Mouse (Mus musculus): ENCODE results near the gene Vmn1r84. TPM values are rescaled to one million over a fixed set of nuclear protein-coding genes. Genes with fewer than 3 reads are reported as not detected.

Vmn1r84 gene
- polyA plus RNA-seq (2012; ENCODE audit: insufficient read depth, insufficient read length, missing spikeins): not detected in 2 replicates

GRCm38 (mm10) chr7:12369173-12369572, at the start of gene Vmn1r84:
TSS of gene Vmn1r84 (minus strand) at chr7:12369273.
- Histone ChIP-seq H3K4me3 (ENCODE audit: insufficient read depth, low read depth, low read length) (no peak within 1 kb of the TSS), H3K4me1 (ENCODE audit: control insufficient read depth, insufficient read depth, insufficient read length, low read length) (no peaks in the 10 kb centered on the region), H3K27ac (replicated peaks; ENCODE audit: low read depth, low read length) (no peak within 1 kb of the TSS)

GRCm38 (mm10) chr7:12329381-12329780, 39.7 kb downstream of the Vmn1r84 start, which contains the start of gene Vmn1r83:
TSS of gene Vmn1r83 (minus strand) at chr7:12329481.
- H3K4me1 ChIP-seq (ENCODE audit: control insufficient read depth, insufficient read depth, insufficient read length, low read length): no peaks in the 10 kb centered on the region
- no peak within 1 kb of the TSS for H3K4me3 ChIP-seq (ENCODE audit: insufficient read depth, low read depth, low read length)
- H3K27ac ChIP-seq (replicated peaks; ENCODE audit: low read depth, low read length): no peak within 1 kb of the TSS

Other genes with a start within 250 kb of the Vmn1r84 start
- not detected in 2 replicates for gene Vmn1r78, start 219.0 kb downstream of the Vmn1r84 start, polyA plus RNA-seq (2012; ENCODE audit: insufficient read depth, insufficient read length, missing spikeins)
- not detected in 2 replicates for gene Vmn1r79, start 198.0 kb downstream of the Vmn1r84 start, polyA plus RNA-seq (2012; ENCODE audit: insufficient read depth, insufficient read length, missing spikeins)
- gene Vmn1r80, start 180.0 kb downstream of the Vmn1r84 start, polyA plus RNA-seq (2012; ENCODE audit: insufficient read depth, insufficient read length, missing spikeins): not detected in 2 replicates
- not detected in 2 replicates for gene Vmn1r81, start 101.0 kb downstream of the Vmn1r84 start, polyA plus RNA-seq (2012; ENCODE audit: insufficient read depth, insufficient read length, missing spikeins)
- not detected in 2 replicates for gene Vmn1r82, start 68.8 kb downstream of the Vmn1r84 start, polyA plus RNA-seq (2012; ENCODE audit: insufficient read depth, insufficient read length, missing spikeins)
- gene Vmn1r83, start 39.8 kb downstream of the Vmn1r84 start, polyA plus RNA-seq (2012; ENCODE audit: insufficient read depth, insufficient read length, missing spikeins): not detected in 2 replicates
- gene Zfp551, start 53.5 kb upstream of the Vmn1r84 start, polyA plus RNA-seq (2012; ENCODE audit: insufficient read depth, insufficient read length, missing spikeins): 0.91 TPM in 1 of 2 replicates, not detected in the other
- 2.8 and 4.4 TPM in 2 replicates for gene Zfp606, start 109.0 kb upstream of the Vmn1r84 start, polyA plus RNA-seq (2012; ENCODE audit: insufficient read depth, insufficient read length, missing spikeins)
- gene 2900092C05Rik, start 143.2 kb upstream of the Vmn1r84 start, polyA plus RNA-seq (2012; ENCODE audit: insufficient read depth, insufficient read length, missing spikeins): not detected in 2 replicates
- gene Vmn2r53, start 239.5 kb upstream of the Vmn1r84 start, polyA plus RNA-seq (2012; ENCODE audit: insufficient read depth, insufficient read length, missing spikeins): not detected in 2 replicates